Mouse (Mus musculus): ENCODE measurements around the gene Arpp19. TPM values are rescaled to one million over a fixed set of nuclear protein-coding genes. Genes with fewer than 3 reads are reported as not detected.

Gene Arpp19
- polyA plus RNA-seq, 2 experiments = 31.4 to 156 TPM

GRCm38 (mm10) chr9:75043191-75043590 is 5.8 kb downstream of the Arpp19 start:
- 76% methylated on average over 2 of the region's 2 CpGs for WGBS (ENCODE audit: insufficient replicate concordance)
- H3K4me2 ChIP-seq (ENCODE audit: low read depth) = no peak overlapping the region
- DNase-seq (ENCODE audit: low read depth in 3 of 3, low spot score in 3 of 3) = no peak
- no peak for ATAC-seq (ENCODE audit: insufficient read depth)
- no peak overlapping the region for H3K9ac ChIP-seq (replicated peaks)
- H3K27me3 ChIP-seq (ENCODE audit: control insufficient read depth, insufficient read depth, low read length) = no peaks in the 10 kb centered on the region
- peaks cover 2 to 4% of the 10 kb centered on the region in 2 experiments; a peak in 1 of 4 replicates for H3K4me1 ChIP-seq (replicated peaks; ENCODE audit: control insufficient read depth in 2 of 2, insufficient read depth in 2 of 2, low read length in 1 of 2)
- H3K27ac ChIP-seq = no peak overlapping the region
- H3K9me3 ChIP-seq (ENCODE audit: control insufficient read depth, low read length) = no peaks in the 10 kb centered on the region
- no peak overlapping the region for H3K4me3 ChIP-seq (ENCODE audit: insufficient read depth in 1 of 2, low read depth in 2 of 2, low read length in 2 of 2)
- TF ChIP-seq CTCF (IDR thresholded peaks at IDR 0.05; ENCODE audit: low read depth) = no peak
- TF ChIP-seq EP300 (IDR thresholded peaks at IDR 0.05; ENCODE audit: low read depth) = no peak
- peaks cover 3% of the 10 kb centered on the region for H3K36me3 ChIP-seq (replicated peaks; ENCODE audit: control insufficient read depth, insufficient read depth, low read depth)

GRCm38 (mm10) chr9:75047079-75047478 is 9.7 kb downstream of the Arpp19 start:
- Histone ChIP-seq H3K4me2 (ENCODE audit: low read depth) (no peak overlapping the region), H3K27ac (no peak overlapping the region), H3K4me1 (replicated peaks; ENCODE audit: control insufficient read depth in 2 of 2, insufficient read depth in 2 of 2, low read length in 1 of 2) (no peaks in the 10 kb centered on the region), H3K36me3 (replicated peaks; ENCODE audit: control insufficient read depth, insufficient read depth, low read depth) (peaks cover 3% of the 10 kb centered on the region), H3K9me3 (ENCODE audit: control insufficient read depth, low read length) (no peaks in the 10 kb centered on the region), H3K9ac (replicated peaks) (no peak overlapping the region), H3K27me3 (ENCODE audit: control insufficient read depth, insufficient read depth, low read length) (no peaks in the 10 kb centered on the region), H3K4me3 (ENCODE audit: insufficient read depth in 1 of 2, low read depth in 2 of 2, low read length in 2 of 2) (no peak overlapping the region)
- TF ChIP-seq EP300 (IDR thresholded peaks at IDR 0.05; ENCODE audit: low read depth) (no peak), CTCF (IDR thresholded peaks at IDR 0.05; ENCODE audit: low read depth) (no peak)
- no peak for DNase-seq (ENCODE audit: low read depth in 3 of 3, low spot score in 3 of 3)
- ATAC-seq (ENCODE audit: insufficient read depth) = no peak

- no peak for TF ChIP-seq CTCF (IDR thresholded peaks at IDR 0.05; ENCODE audit: low read depth)
- no peak for TF ChIP-seq EP300 (IDR thresholded peaks at IDR 0.05; ENCODE audit: low read depth)
- H3K9ac ChIP-seq (replicated peaks) = no peak overlapping the region
- DNase-seq (ENCODE audit: low read depth in 3 of 3, low spot score in 3 of 3) = no peak
- H3K36me3 ChIP-seq (replicated peaks; ENCODE audit: control insufficient read depth, insufficient read depth, low read depth) = peaks cover 3% of the 10 kb centered on the region; the same call in 1 of the 2 replicates
- H3K4me2 ChIP-seq (ENCODE audit: low read depth) = no peak overlapping the region
- H3K27ac ChIP-seq = no peak overlapping the region
- no peak for ATAC-seq (ENCODE audit: insufficient read depth)
- no peak overlapping the region for H3K4me3 ChIP-seq (ENCODE audit: insufficient read depth in 1 of 2, low read depth in 2 of 2, low read length in 2 of 2)
- no peaks in the 10 kb centered on the region for H3K4me1 ChIP-seq (replicated peaks; ENCODE audit: control insufficient read depth in 2 of 2, insufficient read depth in 2 of 2, low read length in 1 of 2)
- 63% methylated on average over 3 of the region's 3 CpGs for WGBS (ENCODE audit: insufficient replicate concordance)
- H3K9me3 ChIP-seq (ENCODE audit: control insufficient read depth, low read length) = no peaks in the 10 kb centered on the region
- no peaks in the 10 kb centered on the region for H3K27me3 ChIP-seq (ENCODE audit: control insufficient read depth, insufficient read depth, low read length)
Measured at GRCm38 (mm10) chr9:75049100-75049499, 11.7 kb downstream of the Arpp19 start.

GRCm38 (mm10) chr9:75050003-75050402 is 12.6 kb downstream of the Arpp19 start:
- no peak for TF ChIP-seq EP300 (IDR thresholded peaks at IDR 0.05; ENCODE audit: low read depth)
- peak; percentile 86 for TF ChIP-seq CTCF (IDR thresholded peaks at IDR 0.05; ENCODE audit: low read depth)
- Histone ChIP-seq H3K4me1 (replicated peaks; ENCODE audit: control insufficient read depth in 2 of 2, insufficient read depth in 2 of 2, low read length in 1 of 2) (no peaks in the 10 kb centered on the region), H3K9ac (replicated peaks) (no peak overlapping the region), H3K9me3 (ENCODE audit: control insufficient read depth, low read length) (no peaks in the 10 kb centered on the region), H3K4me2 (ENCODE audit: low read depth) (no peak overlapping the region), H3K36me3 (replicated peaks; ENCODE audit: control insufficient read depth, insufficient read depth, low read depth) (peaks cover 3% of the 10 kb centered on the region; the same call in 1 of the 2 replicates), H3K27me3 (ENCODE audit: control insufficient read depth, insufficient read depth, low read length) (no peaks in the 10 kb centered on the region), H3K4me3 (ENCODE audit: insufficient read depth in 1 of 2, low read depth in 2 of 2, low read length in 2 of 2) (no peak overlapping the region), H3K27ac (no peak overlapping the region)
- ATAC-seq (ENCODE audit: insufficient read depth) (no peak), DNase-seq (ENCODE audit: low read depth in 3 of 3, low spot score in 3 of 3) (no peak)
- WGBS (ENCODE audit: insufficient replicate concordance) = 20% methylated on average over 3 of the region's 3 CpGs

- DNase-seq (ENCODE audit: low read depth in 3 of 3, low spot score in 3 of 3) (no peak), ATAC-seq (ENCODE audit: insufficient read depth) (no peak)
- TF ChIP-seq CTCF (IDR thresholded peaks at IDR 0.05; ENCODE audit: low read depth) (no peak), EP300 (IDR thresholded peaks at IDR 0.05; ENCODE audit: low read depth) (no peak)
- WGBS (ENCODE audit: insufficient replicate concordance) = 74% methylated on average over 4 of the region's 4 CpGs
- no peaks in the 10 kb centered on the region for H3K27me3 ChIP-seq (ENCODE audit: control insufficient read depth, insufficient read depth, low read length)
- H3K4me1 ChIP-seq (replicated peaks; ENCODE audit: control insufficient read depth in 2 of 2, insufficient read depth in 2 of 2, low read length in 1 of 2) = no peaks in the 10 kb centered on the region
- H3K27ac ChIP-seq = no peak overlapping the region
- no peak overlapping the region for H3K4me3 ChIP-seq (ENCODE audit: insufficient read depth in 1 of 2, low read depth in 2 of 2, low read length in 2 of 2)
- no peaks in the 10 kb centered on the region for H3K9me3 ChIP-seq (ENCODE audit: control insufficient read depth, low read length)
- no peak overlapping the region for H3K4me2 ChIP-seq (ENCODE audit: low read depth)
- H3K36me3 ChIP-seq (replicated peaks; ENCODE audit: control insufficient read depth, insufficient read depth, low read depth) = peaks cover 4% of the 10 kb centered on the region
- H3K9ac ChIP-seq (replicated peaks) = no peak overlapping the region
Measured at GRCm38 (mm10) chr9:75051841-75052240, 14.4 kb downstream of the Arpp19 start.

Measured in liver, embryonic 14.5 days (tissue).